ENCODE assay signal across 8 mouse cellular contexts in the genomic region with DNA sequence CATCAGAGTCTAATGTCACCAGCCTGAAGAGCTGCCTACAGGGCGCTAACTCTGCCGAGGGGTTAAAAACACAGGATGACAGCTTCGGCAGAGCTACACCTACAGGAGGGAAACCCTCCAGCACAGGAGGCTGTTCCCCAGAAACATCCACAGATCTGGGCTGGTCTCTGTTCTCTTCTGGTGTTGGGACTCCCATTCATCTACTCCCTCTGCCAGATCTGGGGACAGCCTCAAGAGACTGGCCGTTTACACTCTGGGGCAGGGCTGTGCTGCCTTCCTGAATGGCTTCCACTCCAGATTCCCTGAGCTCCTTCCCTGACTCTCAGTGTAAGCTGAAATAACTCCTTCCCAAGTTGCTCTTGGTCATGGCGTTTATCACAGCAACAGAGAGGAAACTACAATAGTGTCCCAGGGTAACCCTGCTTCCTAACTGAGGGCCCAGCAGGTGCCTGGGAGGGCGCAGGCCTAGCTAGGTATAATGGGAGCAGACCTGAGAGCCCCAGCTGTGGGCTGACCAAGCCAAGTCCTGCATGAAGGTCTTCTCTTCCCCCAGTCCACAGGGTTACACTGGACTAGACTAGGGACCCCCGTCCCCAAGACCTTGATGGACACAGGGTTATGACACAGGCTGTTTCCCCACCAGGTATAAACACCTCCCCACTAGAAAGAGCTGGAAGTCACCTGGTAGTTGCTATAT. TPM values are rescaled to one million over a fixed set of nuclear protein-coding genes. Genes with fewer than 3 reads are reported as not detected.
DNase-seq lines count a peak whose midpoint lies in the region; ATAC-seq lines count a peak whose summit lies in the region.

No protein-coding gene starts in this region.

- H3K4me1 ChIP-seq in heart, embryonic 10.5 days = peaks cover 78% of the 10 kb centered on the region
- H3K4me1 ChIP-seq in heart, embryonic 16.5 days (ENCODE audit: control insufficient read depth, insufficient read depth, low read length) = peaks cover 43% of the 10 kb centered on the region
- peaks cover 66% of the 10 kb centered on the region for H3K4me1 ChIP-seq in megakaryocyte, embryonic 14.5 days

- peak; percentile 74 for DNase-seq in heart, embryonic 10.5 days (ENCODE audit: low spot score)
- no peak for DNase-seq in heart, postnatal 25 days (ENCODE audit: low spot score)
- peak; percentile 43 for DNase-seq in Muller cell, postnatal 12 days (ENCODE audit: inconsistent ontology term)
- DNase-seq in adrenal gland, adult 18-20 months (ENCODE audit: low spot score in 2 of 2) = no peak
- DNase-seq in natural killer cell, adult 2 months (ENCODE audit: low spot score in 2 of 2) = no peak
- no peak for DNase-seq in lung, postnatal 4 days

- peak overlapping the region; percentile 96 for H3K4me2 ChIP-seq in heart, embryonic 16.5 days (ENCODE audit: low read depth, low read length)

- intact Hi-C loops in heart, postnatal 25 days (cut with DNase I) = no loop called here

- peak overlapping the region; percentile 81 for H3K9ac ChIP-seq in heart, embryonic 16.5 days (ENCODE audit: low read length)

- H3K9me3 ChIP-seq in heart, embryonic 10.5 days = no peaks in the 10 kb centered on the region
- no peaks in the 10 kb centered on the region for H3K9me3 ChIP-seq in heart, embryonic 16.5 days (replicated peaks; ENCODE audit: control insufficient read depth, low read length)
- H3K9me3 ChIP-seq in megakaryocyte, embryonic 14.5 days = no peaks in the 10 kb centered on the region

- no peak; the same call in 1 of the 2 replicates for ATAC-seq in heart, embryonic 16.5 days (replicated peaks; ENCODE audit: extremely low read depth, insufficient read depth, low FRiP score)

- H3K36me3 ChIP-seq in heart, embryonic 10.5 days = peaks cover 4% of the 10 kb centered on the region; the same call in 1 of the 2 replicates
- H3K36me3 ChIP-seq in heart, embryonic 16.5 days (ENCODE audit: control insufficient read depth, insufficient read depth) = no peaks in the 10 kb centered on the region
- peaks cover 35% of the 10 kb centered on the region for H3K36me3 ChIP-seq in megakaryocyte, embryonic 14.5 days (replicated peaks; ENCODE audit: low read length)

- H3K27ac ChIP-seq in heart, embryonic 10.5 days = peak overlapping the region; percentile 90
- H3K27ac ChIP-seq in heart, embryonic 16.5 days (ENCODE audit: low read length) = peak overlapping the region; percentile 73

- H3K27me3 ChIP-seq in heart, embryonic 10.5 days (ENCODE audit: insufficient read depth, poor library complexity, severe bottlenecking) = no peaks in the 10 kb centered on the region
- no peaks in the 10 kb centered on the region for H3K27me3 ChIP-seq in heart, embryonic 16.5 days (ENCODE audit: control insufficient read depth, insufficient read depth, low read length)
- no peaks in the 10 kb centered on the region for H3K27me3 ChIP-seq in megakaryocyte, embryonic 14.5 days (replicated peaks)

- H3K4me3 ChIP-seq in heart, embryonic 10.5 days = peak overlapping the region; percentile 74
- peak overlapping the region; percentile 75 for H3K4me3 ChIP-seq in heart, embryonic 16.5 days (ENCODE audit: low read length)
- H3K4me3 ChIP-seq in megakaryocyte, embryonic 14.5 days (replicated peaks) = peak overlapping the region; percentile 92

- 28% methylated on average over 7 of the region's 7 CpGs for WGBS in heart, embryonic 10.5 days
- WGBS in heart, embryonic 16.5 days = 24% methylated on average over 7 of the region's 7 CpGs

RNA-seq across cellular contexts. Expression of a gene that starts 37.2 kb away (rescaled TPM):
- 68.8 and 73.9 TPM in 2 replicates for polyA plus RNA-seq in heart, embryonic 10.5 days (2016; fragmentation: Nextera tagmentation; extraction: Ambion mirVana)
- total RNA-seq in heart, postnatal 25 days (2021) = 10 to 100 TPM; 17.2 to 18.5 TPM
- polyA plus RNA-seq in heart, embryonic 16.5 days (2015; fragmentation: Nextera tagmentation; extraction: Ambion mirVana) = 47.1 and 54.9 TPM in 2 replicates
- polyA plus RNA-seq in megakaryocyte, embryonic 14.5 days (2012; ENCODE audit: insufficient read depth, low replicate concordance) = 16.4 and 34.1 TPM in 2 replicates
- total RNA-seq in adrenal gland, adult 18-20 months (2021) = 10 to 100 TPM; 15.0 to 18.9 TPM

RNA-seq across cellular contexts. Expression of a gene that starts 41.5 kb away (rescaled TPM):
- polyA plus RNA-seq in heart, embryonic 10.5 days (2016; fragmentation: Nextera tagmentation; extraction: Ambion mirVana) = 7.9 and 9.5 TPM in 2 replicates
- total RNA-seq in heart, postnatal 25 days (2021) = 10 to 100 TPM; 39.4 to 42.4 TPM
- 40.9 and 41.1 TPM in 2 replicates for polyA plus RNA-seq in heart, embryonic 16.5 days (2015; fragmentation: Nextera tagmentation; extraction: Ambion mirVana)
- polyA plus RNA-seq in megakaryocyte, embryonic 14.5 days (2012; ENCODE audit: insufficient read depth, low replicate concordance) = 17.8 and 33.7 TPM in 2 replicates
- total RNA-seq in adrenal gland, adult 18-20 months (2021) = 10 to 100 TPM in 1 of 2 experiments, 1 to 10 TPM in 1; 9.1 to 12.0 TPM

Comparison
In these comparisons a context has a peak if more than half of its experiments do, and no peak if none do; other contexts are left out.
1. DNase-seq: peak in heart, embryonic 10.5 days (single experiment) and Muller cell, postnatal 12 days (single experiment); none in heart, postnatal 25 days (single experiment), adrenal gland, adult 18-20 months (0 of 2), natural killer cell, adult 2 months (0 of 2) and lung, postnatal 4 days (0 of 2).
2. Peak in every context shown above with its lines, with median percentiles within 50 percentile points of each other: H3K4me3 ChIP-seq.